Mouse (Mus musculus): ENCODE results near the gene Icosl. TPM values are rescaled to one million over a fixed set of nuclear protein-coding genes. Genes with fewer than 3 reads are reported as not detected.

Gene Icosl
- total and polyA plus RNA-seq, 2 experiments = 0.55 to 0.95 TPM

DNA sequence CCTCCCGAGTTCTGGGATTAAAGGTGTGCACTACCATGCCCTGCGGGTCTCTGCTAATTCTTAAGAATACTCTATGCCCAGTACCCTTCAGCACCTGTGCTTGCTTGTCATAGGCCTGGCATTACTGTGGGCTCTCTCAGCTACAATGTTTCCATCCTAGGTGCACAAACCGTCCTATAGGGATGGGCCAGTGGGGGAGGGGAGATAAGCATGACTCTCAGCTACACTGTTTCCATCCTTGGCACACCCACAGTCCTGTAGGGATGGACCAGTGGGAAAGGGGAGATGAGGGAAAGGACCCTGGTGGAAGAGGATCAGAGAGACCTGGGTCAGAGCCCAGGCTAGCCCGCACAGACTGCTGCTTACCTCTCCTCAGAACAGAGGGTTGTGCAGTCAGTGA is 32.0 kb upstream of the Icosl start:
- Histone ChIP-seq H3K4me1 (ENCODE audit: control insufficient read depth, insufficient read depth, low read length) (no peaks in the 10 kb centered on the region), H3K36me3 (ENCODE audit: control insufficient read depth, insufficient read depth, low read length) (no peaks in the 10 kb centered on the region), H3K27me3 (ENCODE audit: control insufficient read depth, insufficient read depth, low read length) (no peaks in the 10 kb centered on the region), H3K79me2 (ENCODE audit: control insufficient read depth, insufficient read depth, low read length) (no peaks in the 10 kb centered on the region), H3K27ac (replicated peaks; ENCODE audit: insufficient read depth, low read depth, low read length) (no peak overlapping the region), H3K9ac (ENCODE audit: low read depth, low read length) (no peak overlapping the region), H3K4me3 (ENCODE audit: insufficient read depth, low read depth, low read length) (no peak overlapping the region)
- no peak for DNase-seq (ENCODE audit: extremely low read depth, low read depth, low spot score)
- TF ChIP-seq CTCF (IDR thresholded peaks at IDR 0.05; ENCODE audit: low read depth, low read length) = no peak
- TF ChIP-seq POLR2A (IDR thresholded peaks at IDR 0.05; ENCODE audit: extremely low read depth, insufficient read depth, low read length) = no peak
- 85% methylated on average over 4 of the region's 4 CpGs for whole genome bisulfite sequencing

DNA sequence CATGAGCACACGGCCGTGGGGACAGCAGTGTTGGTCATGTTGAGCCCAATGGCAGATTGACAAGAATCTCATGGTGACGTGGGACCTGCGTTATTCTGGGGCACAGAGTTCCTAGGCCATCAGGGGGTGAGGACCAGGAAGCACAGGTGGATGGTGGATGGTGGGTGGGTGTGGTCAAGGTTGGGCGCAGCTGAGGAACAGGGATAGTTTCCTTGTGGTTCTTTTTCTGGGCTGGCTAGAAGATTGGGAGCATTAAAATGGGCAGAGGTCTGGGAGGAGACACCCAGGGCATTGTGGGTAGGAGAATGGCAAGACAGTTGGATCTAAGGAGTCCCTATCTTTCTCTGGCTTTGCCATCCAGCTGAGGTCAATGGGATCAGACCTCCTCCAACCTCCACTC is 27.5 kb upstream of the Icosl start, which contains the start of gene Dnmt3l:
Dnmt3l (plus strand) TSS at position 301 of the 400 bp plus-strand sequence.
- Histone ChIP-seq H3K79me2 (ENCODE audit: control insufficient read depth, insufficient read depth, low read length) (no peaks in the 10 kb centered on the region), H3K27me3 (ENCODE audit: control insufficient read depth, insufficient read depth, low read length) (no peaks in the 10 kb centered on the region), H3K9ac (ENCODE audit: low read depth, low read length) (no peak within 1 kb of the TSS), H3K36me3 (ENCODE audit: control insufficient read depth, insufficient read depth, low read length) (no peaks in the 10 kb centered on the region), H3K27ac (replicated peaks; ENCODE audit: insufficient read depth, low read depth, low read length) (no peak within 1 kb of the TSS), H3K4me3 (ENCODE audit: insufficient read depth, low read depth, low read length) (no peak within 1 kb of the TSS), H3K4me1 (ENCODE audit: control insufficient read depth, insufficient read depth, low read length) (no peaks in the 10 kb centered on the region)
- TF ChIP-seq POLR2A (IDR thresholded peaks at IDR 0.05; ENCODE audit: extremely low read depth, insufficient read depth, low read length) = no peak
- no peak for TF ChIP-seq CTCF (IDR thresholded peaks at IDR 0.05; ENCODE audit: low read depth, low read length)
- 94% methylated on average over 5 of the region's 5 CpGs for WGBS
- DNase-seq (ENCODE audit: extremely low read depth, low read depth, low spot score) = no peak

DNA sequence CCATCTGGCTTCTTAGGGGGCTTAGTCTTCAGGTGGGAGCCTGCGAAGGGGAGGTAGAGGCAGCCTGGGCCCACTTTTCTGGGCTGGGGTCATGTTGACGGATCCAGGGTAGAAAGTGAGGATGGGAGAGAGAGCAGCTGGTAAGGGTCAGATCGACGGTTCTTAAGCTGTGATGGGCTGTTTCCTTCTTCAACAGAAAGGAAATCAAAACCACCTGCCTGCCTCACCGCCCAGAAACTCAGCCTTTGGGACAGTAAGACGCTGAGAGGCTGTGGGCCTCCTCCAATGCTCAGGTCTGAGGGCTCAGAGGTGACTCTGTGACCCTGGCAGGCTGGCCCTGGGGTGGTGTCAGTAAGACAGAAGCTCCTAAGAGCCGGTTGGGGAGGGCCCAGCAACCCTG is 27.0 kb upstream of the Icosl start:
- WGBS = 85% methylated on average over 7 of the region's 7 CpGs
- Histone ChIP-seq H3K27me3 (ENCODE audit: control insufficient read depth, insufficient read depth, low read length) (no peaks in the 10 kb centered on the region), H3K4me3 (ENCODE audit: insufficient read depth, low read depth, low read length) (no peak overlapping the region), H3K9ac (ENCODE audit: low read depth, low read length) (no peak overlapping the region), H3K27ac (replicated peaks; ENCODE audit: insufficient read depth, low read depth, low read length) (no peak overlapping the region), H3K4me1 (ENCODE audit: control insufficient read depth, insufficient read depth, low read length) (no peaks in the 10 kb centered on the region), H3K79me2 (ENCODE audit: control insufficient read depth, insufficient read depth, low read length) (no peaks in the 10 kb centered on the region), H3K36me3 (ENCODE audit: control insufficient read depth, insufficient read depth, low read length) (no peaks in the 10 kb centered on the region)
- DNase-seq (ENCODE audit: extremely low read depth, low read depth, low spot score) = no peak
- TF ChIP-seq CTCF (IDR thresholded peaks at IDR 0.05; ENCODE audit: low read depth, low read length) (no peak), POLR2A (IDR thresholded peaks at IDR 0.05; ENCODE audit: extremely low read depth, insufficient read depth, low read length) (no peak)

DNA sequence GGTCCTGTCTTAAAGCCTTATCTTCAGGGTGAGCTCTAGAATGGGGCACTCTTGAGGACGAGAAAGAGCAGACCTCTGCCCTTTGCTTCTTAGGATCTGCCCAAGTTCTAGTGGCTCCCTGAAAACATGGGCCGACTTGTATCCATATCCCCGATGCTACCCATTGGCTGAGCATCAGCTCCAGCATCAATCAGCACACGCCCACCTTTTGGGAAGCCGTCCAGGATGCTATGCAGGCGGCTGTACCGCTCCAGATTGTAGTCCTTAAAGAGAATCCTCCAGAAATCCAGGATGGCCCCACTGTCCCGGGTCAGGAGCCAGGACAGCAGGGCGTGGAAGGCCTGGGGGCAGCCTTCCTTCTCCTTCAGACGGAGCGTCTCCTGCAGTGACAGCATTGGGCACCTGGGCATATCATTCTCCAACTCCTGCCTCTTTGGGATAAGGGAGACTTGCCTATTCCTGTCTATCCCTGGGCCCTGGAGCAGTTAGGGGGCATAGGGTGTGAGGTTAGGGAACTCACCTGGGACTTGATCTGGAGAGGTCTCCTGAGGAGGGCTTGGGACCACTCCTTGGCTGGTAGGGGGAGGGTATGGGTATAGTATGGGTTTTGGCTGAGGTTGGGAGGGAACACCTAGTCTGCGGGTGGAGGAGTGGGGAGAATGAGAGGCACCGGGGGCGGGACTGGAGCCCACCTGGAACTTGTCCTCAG is 26.3 kb upstream of the Icosl start:
- H3K79me2 ChIP-seq (ENCODE audit: control insufficient read depth, insufficient read depth, low read length) = no peaks in the 10 kb centered on the region
- WGBS = 67% methylated on average over 14 of the region's 14 CpGs
- no peak overlapping the region for H3K9ac ChIP-seq (ENCODE audit: low read depth, low read length)
- TF ChIP-seq POLR2A (IDR thresholded peaks at IDR 0.05; ENCODE audit: extremely low read depth, insufficient read depth, low read length) (no peak), CTCF (IDR thresholded peaks at IDR 0.05; ENCODE audit: low read depth, low read length) (no peak)
- no peak overlapping the region for H3K27ac ChIP-seq (replicated peaks; ENCODE audit: insufficient read depth, low read depth, low read length)
- no peaks in the 10 kb centered on the region for H3K27me3 ChIP-seq (ENCODE audit: control insufficient read depth, insufficient read depth, low read length)
- no peaks in the 10 kb centered on the region for H3K36me3 ChIP-seq (ENCODE audit: control insufficient read depth, insufficient read depth, low read length)
- H3K4me3 ChIP-seq (ENCODE audit: insufficient read depth, low read depth, low read length) = no peak overlapping the region
- H3K4me1 ChIP-seq (ENCODE audit: control insufficient read depth, insufficient read depth, low read length) = no peaks in the 10 kb centered on the region
- no peak for DNase-seq (ENCODE audit: extremely low read depth, low read depth, low spot score)

DNA sequence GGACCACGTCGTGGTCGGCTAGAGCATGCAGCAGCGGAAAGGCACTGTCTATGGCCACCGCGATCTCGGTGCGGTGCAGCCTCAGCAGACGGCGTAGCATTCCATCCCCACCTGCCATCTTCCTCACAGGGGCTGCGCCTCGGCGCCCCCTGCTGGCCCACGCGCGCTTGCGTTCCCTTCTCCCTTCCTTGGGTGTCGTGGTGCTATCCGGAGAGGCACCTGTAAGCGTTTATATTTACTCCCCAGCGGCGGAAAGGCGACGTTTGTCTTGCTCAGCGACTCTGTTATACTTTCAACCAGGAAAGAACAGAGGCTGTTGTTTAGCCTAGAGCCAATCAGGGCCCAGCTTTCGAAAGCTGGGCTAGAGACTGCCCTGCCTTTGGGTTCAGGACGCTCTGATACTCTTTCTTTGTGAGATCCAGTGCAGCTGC is 25.7 kb upstream of the Icosl start, which contains the start of gene Aire:
Aire (minus strand) TSS at position 205 of the 431 bp plus-strand sequence.
- WGBS = 8% methylated on average over 27 of the region's 27 CpGs
- H3K27me3 ChIP-seq (ENCODE audit: control insufficient read depth, insufficient read depth, low read length) = no peaks in the 10 kb centered on the region
- no peak within 1 kb of the TSS for H3K9ac ChIP-seq (ENCODE audit: low read depth, low read length)
- TF ChIP-seq POLR2A (IDR thresholded peaks at IDR 0.05; ENCODE audit: extremely low read depth, insufficient read depth, low read length) (no peak), CTCF (IDR thresholded peaks at IDR 0.05; ENCODE audit: low read depth, low read length) (peak; percentile 88)
- no peaks in the 10 kb centered on the region for H3K36me3 ChIP-seq (ENCODE audit: control insufficient read depth, insufficient read depth, low read length)
- H3K4me1 ChIP-seq (ENCODE audit: control insufficient read depth, insufficient read depth, low read length) = no peaks in the 10 kb centered on the region
- H3K4me3 ChIP-seq (ENCODE audit: insufficient read depth, low read depth, low read length) = no peak within 1 kb of the TSS
- H3K27ac ChIP-seq (replicated peaks; ENCODE audit: insufficient read depth, low read depth, low read length) = no peak within 1 kb of the TSS
- DNase-seq (ENCODE audit: extremely low read depth, low read depth, low spot score) = peak; percentile 15
- H3K79me2 ChIP-seq (ENCODE audit: control insufficient read depth, insufficient read depth, low read length) = no peaks in the 10 kb centered on the region

DNA sequence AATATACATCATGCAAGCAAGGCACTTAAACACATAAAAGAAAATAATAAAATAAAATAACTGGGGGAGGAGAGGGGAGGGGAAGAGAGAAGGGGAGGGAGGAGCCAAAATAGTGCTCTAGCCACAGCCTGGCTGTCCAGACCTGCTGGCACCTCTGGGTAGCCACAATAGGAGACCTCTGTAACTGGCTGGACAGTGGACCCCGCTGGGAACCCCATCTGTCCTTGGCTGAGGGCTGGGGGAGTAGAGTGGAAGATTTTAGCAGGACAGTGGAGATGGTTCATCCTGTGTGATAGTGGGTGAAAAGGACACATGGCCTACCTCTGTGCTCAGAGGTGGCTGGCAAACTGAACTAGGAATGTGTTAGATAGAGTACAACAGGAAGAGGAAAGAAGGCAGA is 24.6 kb upstream of the Icosl start:
- Histone ChIP-seq H3K4me3 (ENCODE audit: insufficient read depth, low read depth, low read length) (no peak overlapping the region), H3K27me3 (ENCODE audit: control insufficient read depth, insufficient read depth, low read length) (no peaks in the 10 kb centered on the region), H3K79me2 (ENCODE audit: control insufficient read depth, insufficient read depth, low read length) (no peaks in the 10 kb centered on the region), H3K36me3 (ENCODE audit: control insufficient read depth, insufficient read depth, low read length) (no peaks in the 10 kb centered on the region), H3K27ac (replicated peaks; ENCODE audit: insufficient read depth, low read depth, low read length) (no peak overlapping the region), H3K9ac (ENCODE audit: low read depth, low read length) (no peak overlapping the region), H3K4me1 (ENCODE audit: control insufficient read depth, insufficient read depth, low read length) (no peaks in the 10 kb centered on the region)
- TF ChIP-seq POLR2A (IDR thresholded peaks at IDR 0.05; ENCODE audit: extremely low read depth, insufficient read depth, low read length) = no peak
- no peak for TF ChIP-seq CTCF (IDR thresholded peaks at IDR 0.05; ENCODE audit: low read depth, low read length)
- no peak for DNase-seq (ENCODE audit: extremely low read depth, low read depth, low spot score)
- 50% methylated on average over 1 of the region's 1 CpGs for WGBS

Measured in liver, adult 2 months (tissue).